Mouse (Mus musculus) liver, adult 2 months (tissue): ENCODE data around the gene Elovl5.

Experiments used
- CTCF ChIP-seq: fragments of 200-500 bp; IDR thresholded peaks from 2 replicates; pipeline ENCODE4 v1.5.1; 2011; ENCODE audit warnings: low read depth, low read length, control low read depth
- POLR2A ChIP-seq: fragments of 200-500 bp; IDR thresholded peaks from 2 replicates; pipeline ENCODE4 v1.6.1; 2011; ENCODE audit warnings: low read length, control low read depth; ENCODE audit not compliant: insufficient read depth; ENCODE audit errors: extremely low read depth

- TF ChIP-seq CTCF (no peak), POLR2A (peak; percentile 87; the same call in 1 of the 2 replicates)
Measured at GRCm38 (mm10) chr9:77917074-77917621, at the start of gene Elovl5.
